Mouse (Mus musculus): ENCODE data around the gene Osbp. TPM values are rescaled to one million over a fixed set of nuclear protein-coding genes. Genes with fewer than 3 reads are reported as not detected.
"Not testable (repeated sequence)": the region's sequence is repeated elsewhere in the genome, so short reads cannot be mapped to it uniquely, and the experiment has no call there.

Gene Osbp
- polyA plus RNA-seq, 1 experiment from 2014 or later, result 4.3 TPM

DNA sequence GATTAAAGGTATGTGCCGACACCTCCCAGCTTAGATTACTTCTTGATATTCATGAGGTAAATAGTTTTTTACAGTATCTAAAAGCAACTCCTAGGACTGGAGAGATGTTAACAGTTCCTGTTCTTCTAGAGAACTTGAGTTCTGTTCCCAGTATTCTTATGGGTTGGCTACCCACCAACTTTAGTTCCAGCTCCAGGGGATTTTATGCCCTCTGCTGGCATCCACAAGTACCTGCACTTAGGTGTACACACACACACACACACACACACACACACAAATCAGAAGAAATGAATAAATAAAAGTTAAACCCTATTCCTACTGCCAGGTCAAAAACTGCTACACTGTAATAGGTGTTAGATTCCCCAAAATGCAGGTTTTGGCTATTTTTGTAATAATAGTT lies 1.5 kb upstream of the Osbp start:
- Histone ChIP-seq H3K4me2 (replicated peaks) (peak overlapping the region; percentile 63), H3K36me3 (no peaks in the 10 kb centered on the region), H3K9ac (replicated peaks) (no peak overlapping the region), H3K9me3 (no peaks in the 10 kb centered on the region), H3K4me1 (peaks cover 26% of the 10 kb centered on the region), H3K27ac (replicated peaks) (peak overlapping the region; percentile 88; the same call in 1 of the 2 replicates), H3K27me3 (no peaks in the 10 kb centered on the region), H3K4me3 (peak overlapping the region; percentile 50)
- 97% methylated on average over 1 of the region's 1 CpGs for WGBS
- ATAC-seq (replicated peaks), result no peak

DNA sequence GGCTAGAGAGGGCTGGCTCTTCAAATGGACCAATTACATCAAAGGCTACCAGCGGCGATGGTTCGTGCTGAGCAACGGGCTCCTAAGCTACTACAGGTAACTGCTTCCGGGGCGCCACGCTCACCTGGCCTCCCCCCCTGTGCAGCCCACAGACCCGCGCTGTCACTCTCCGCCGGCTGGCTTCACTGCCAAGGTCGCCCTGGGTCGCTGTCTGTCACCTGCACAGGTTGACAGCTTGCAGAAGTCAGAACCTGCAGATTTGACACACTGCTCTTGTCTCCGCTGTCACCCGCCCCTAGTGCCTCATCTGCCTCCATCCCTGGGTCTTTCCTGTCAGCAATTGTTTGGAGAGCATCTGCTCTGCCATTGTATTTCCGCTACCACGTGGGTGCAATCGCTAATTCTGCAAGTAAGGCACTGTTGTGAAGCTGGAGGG lies 478 bp downstream of the Osbp start:
- ATAC-seq (replicated peaks), result no peak

DNA sequence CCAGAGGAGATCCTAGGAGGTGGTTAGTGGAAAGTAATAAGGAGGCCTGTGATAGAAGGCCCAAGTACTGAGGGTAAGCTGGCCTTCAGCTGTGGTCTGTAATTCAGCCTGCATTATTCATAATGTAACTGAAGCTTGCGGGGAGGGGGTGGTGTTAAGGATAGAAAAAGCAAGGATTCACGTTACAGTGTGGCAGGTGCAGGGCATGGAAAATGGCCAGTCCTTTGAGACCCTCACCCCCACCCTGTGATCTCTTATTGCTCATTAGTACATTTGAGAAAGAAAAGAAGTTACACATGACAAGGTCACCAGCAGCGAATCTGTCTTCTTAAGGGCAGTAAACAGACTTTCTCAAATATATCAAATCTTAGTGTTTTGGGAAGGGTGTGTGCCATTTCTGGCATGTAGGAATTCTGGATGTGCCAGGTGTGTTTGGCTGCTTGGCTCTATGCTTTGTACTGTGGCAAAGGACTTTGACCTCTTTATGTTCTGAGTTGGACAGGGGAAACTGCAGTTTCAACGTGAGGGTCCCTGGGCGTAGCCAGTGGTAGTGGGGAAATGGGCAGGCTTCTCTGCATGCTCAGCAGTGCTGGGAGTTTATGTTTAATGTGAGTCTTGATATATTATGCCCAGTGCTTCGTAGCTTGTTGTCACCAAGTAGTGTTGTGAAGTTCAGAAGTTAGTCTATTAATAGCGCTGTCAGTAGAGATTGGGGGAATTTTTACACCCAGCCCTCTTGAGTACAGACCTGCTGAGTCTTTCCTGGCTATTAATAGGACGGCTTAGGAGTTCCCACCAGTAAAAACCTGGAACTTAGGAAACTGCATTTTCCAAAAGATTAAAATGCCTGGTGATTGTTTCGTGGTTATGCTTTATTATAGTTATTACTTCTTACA lies 3.7 kb downstream of the Osbp start:
- ATAC-seq (replicated peaks), result no peak

More for the DNA sequence above, 478 bp downstream of the Osbp start:
- Histone ChIP-seq H3K4me2 (replicated peaks) (peak overlapping the region; percentile 80), H3K27ac (replicated peaks) (peak overlapping the region; percentile 87), H3K4me3 (peak overlapping the region; percentile 79), H3K27me3 (no peaks in the 10 kb centered on the region), H3K9ac (replicated peaks) (peak overlapping the region; percentile 71), H3K4me1 (peaks cover 27% of the 10 kb centered on the region), H3K9me3 (no peaks in the 10 kb centered on the region), H3K36me3 (peaks cover 8% of the 10 kb centered on the region)
- WGBS, result under 1% methylated on average over 18 of the region's 18 CpGs

DNA sequence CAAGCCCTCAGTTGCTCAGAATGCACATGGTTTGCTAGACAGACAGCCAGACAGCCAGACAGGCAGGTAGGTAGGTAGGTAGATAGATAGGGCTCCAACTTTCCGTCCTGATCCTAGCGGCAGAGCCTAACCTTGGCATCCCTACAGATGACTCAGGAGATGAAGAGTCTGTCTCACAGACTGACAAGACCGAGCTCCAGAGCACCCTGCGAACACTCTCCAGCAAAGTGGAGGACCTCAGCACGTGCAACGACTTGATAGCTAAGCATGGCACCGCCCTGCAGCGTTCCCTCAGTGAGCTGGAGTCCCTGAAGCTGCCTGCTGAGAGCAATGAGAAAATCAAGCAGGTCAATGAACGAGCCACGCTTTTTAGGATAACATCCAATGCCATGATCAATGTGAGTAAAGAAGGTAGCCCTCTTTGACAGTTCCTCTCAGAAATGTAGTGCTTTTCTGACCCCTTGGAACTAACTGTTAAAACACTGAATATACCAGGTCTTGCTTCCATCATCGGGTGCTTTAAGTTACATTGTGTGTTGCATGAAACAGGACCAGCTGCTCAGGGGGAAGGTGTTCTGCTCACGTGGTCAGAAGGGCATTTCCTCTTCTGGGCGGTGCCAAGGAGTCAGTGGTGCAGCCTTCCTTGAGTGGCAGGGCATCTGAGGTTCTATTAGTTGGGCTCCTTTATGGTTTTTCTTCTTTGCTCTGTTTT lies 7.9 kb downstream of the Osbp start:
- 95% methylated on average over 13 of the region's 13 CpGs for WGBS
- no peak overlapping the region for H3K4me3 ChIP-seq
- H3K9me3 ChIP-seq, result no peaks in the 10 kb centered on the region
- H3K9ac ChIP-seq (replicated peaks), result no peak overlapping the region
- H3K27ac ChIP-seq (replicated peaks), result no peak overlapping the region
- no peak overlapping the region for H3K4me2 ChIP-seq (replicated peaks)
- H3K27me3 ChIP-seq, result no peaks in the 10 kb centered on the region
- no peak for ATAC-seq (replicated peaks)
- H3K4me1 ChIP-seq, result 0 out of 2 replicates have a peak, but pooled peaks cover 6% of the 10 kb centered on the region
- peaks cover 79% of the 10 kb centered on the region for H3K36me3 ChIP-seq

More for the DNA sequence above, 3.7 kb downstream of the Osbp start:
- H3K9ac ChIP-seq (replicated peaks), result no peak overlapping the region
- H3K36me3 ChIP-seq, result peaks cover 40% of the 10 kb centered on the region
- H3K4me3 ChIP-seq, result no peak overlapping the region
- no peaks in the 10 kb centered on the region for H3K27me3 ChIP-seq
- no peak overlapping the region for H3K27ac ChIP-seq (replicated peaks)
- peaks cover 27% of the 10 kb centered on the region for H3K4me1 ChIP-seq
- 89% methylated on average over 9 of the region's 9 CpGs for WGBS
- no peaks in the 10 kb centered on the region for H3K9me3 ChIP-seq
- H3K4me2 ChIP-seq (replicated peaks), result no peak overlapping the region

DNA sequence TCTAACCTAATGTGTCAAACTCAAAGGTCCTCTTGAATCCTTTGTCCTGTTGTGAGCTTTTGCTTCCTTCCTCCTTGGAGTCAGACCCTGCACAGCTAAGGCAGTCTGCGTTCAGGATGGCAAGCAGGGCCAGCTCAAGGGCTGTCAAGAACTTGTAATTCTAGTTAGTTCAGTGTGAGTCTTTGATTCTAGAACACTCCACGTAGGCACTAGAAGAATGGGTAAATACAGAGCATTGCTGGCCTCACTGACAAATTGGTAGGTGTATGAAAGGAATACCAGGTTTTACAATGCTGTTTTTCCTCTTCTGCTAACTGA lies 8.4 kb downstream of the Osbp start:
- no peak for ATAC-seq (replicated peaks)
- Histone ChIP-seq H3K4me1 (0 out of 2 replicates have a peak, but pooled peaks cover 1% of the 10 kb centered on the region), H3K27ac (replicated peaks) (no peak overlapping the region), H3K27me3 (no peaks in the 10 kb centered on the region), H3K9ac (replicated peaks) (no peak overlapping the region), H3K4me2 (replicated peaks) (no peak overlapping the region), H3K36me3 (peaks cover 82% of the 10 kb centered on the region), H3K9me3 (no peaks in the 10 kb centered on the region), H3K4me3 (no peak overlapping the region)
- WGBS, result 91% methylated on average over 2 of the region's 2 CpGs

DNA sequence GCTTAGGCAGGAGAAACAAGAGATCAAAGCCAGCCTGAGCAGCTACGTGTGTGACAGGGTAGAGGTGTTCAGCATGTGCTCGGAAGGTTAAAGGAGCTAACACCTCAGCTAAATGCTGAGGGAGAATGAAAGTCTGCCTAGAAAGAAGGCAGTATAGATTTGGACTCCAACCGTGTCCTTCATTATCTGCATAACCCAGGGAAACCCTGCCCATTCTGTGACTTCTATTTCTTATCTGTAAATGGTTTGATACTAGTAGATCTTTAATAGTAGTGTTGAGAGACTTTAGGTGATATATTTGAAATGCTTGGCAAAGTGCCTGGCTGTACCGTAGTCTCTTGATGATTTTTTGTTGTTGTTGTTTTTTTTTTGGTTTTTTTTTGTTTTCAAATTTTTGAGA lies 9.9 kb downstream of the Osbp start:
- Histone ChIP-seq H3K4me3 (no peak overlapping the region), H3K27me3 (no peaks in the 10 kb centered on the region), H3K4me1 (no peaks in the 10 kb centered on the region), H3K9me3 (no peaks in the 10 kb centered on the region), H3K36me3 (peaks cover 93% of the 10 kb centered on the region), H3K9ac (replicated peaks) (no peak overlapping the region), H3K4me2 (replicated peaks) (no peak overlapping the region), H3K27ac (replicated peaks) (no peak overlapping the region)
- ATAC-seq (replicated peaks), result no peak
- 87% methylated on average over 4 of the region's 4 CpGs for WGBS

DNA sequence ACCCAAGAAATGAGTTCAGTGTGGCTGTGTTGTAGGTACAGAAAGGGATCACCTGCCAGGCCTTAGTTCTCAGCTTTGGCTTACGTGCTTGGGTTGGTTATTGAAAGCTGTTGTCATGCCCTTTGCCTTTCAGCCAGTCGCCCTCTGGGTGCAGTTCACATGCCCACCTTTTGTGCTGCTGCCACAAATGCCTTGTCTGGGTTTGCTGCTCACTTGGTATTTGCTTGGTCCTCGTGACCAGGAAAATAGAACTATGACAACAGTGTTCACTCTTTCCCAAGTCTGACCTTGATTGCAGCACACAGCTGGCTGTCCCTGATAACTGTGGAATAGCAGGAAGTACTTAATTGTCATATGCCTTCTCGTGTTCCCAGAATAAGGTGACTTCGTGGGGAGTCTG lies 11.6 kb downstream of the Osbp start:
- no peaks in the 10 kb centered on the region for H3K9me3 ChIP-seq
- no peaks in the 10 kb centered on the region for H3K4me1 ChIP-seq
- no peak overlapping the region for H3K4me3 ChIP-seq
- no peak overlapping the region for H3K4me2 ChIP-seq (replicated peaks)
- H3K36me3 ChIP-seq, result peaks cover 91% of the 10 kb centered on the region
- H3K27ac ChIP-seq (replicated peaks), result no peak overlapping the region
- no peak for ATAC-seq (replicated peaks)
- 88% methylated on average over 5 of the region's 5 CpGs for WGBS
- H3K9ac ChIP-seq (replicated peaks), result no peak overlapping the region
- no peaks in the 10 kb centered on the region for H3K27me3 ChIP-seq

DNA sequence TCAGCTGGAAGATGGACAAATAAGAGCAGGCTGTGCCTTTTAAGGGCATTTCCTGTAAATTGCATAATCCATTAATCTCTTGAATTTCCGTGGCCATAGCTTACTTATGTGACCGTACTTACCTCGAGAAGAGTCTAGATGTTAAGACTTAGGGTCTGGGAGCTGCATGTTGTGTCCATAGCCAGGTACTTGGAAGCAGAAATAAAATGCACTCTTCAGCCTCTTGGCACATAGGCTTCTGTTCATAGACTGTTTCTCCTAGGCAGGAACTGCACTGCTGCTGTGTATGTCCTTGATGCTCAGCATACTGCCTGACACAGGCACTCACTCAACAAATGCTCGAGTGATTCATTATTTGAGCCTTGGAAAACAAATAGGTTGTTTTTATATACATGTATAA lies 14.7 kb downstream of the Osbp start:
- Histone ChIP-seq H3K27me3 (no peaks in the 10 kb centered on the region), H3K4me2 (replicated peaks) (no peak overlapping the region), H3K4me1 (no peaks in the 10 kb centered on the region), H3K27ac (replicated peaks) (no peak overlapping the region), H3K36me3 (peaks cover 90% of the 10 kb centered on the region), H3K4me3 (no peak overlapping the region), H3K9me3 (no peaks in the 10 kb centered on the region), H3K9ac (replicated peaks) (no peak overlapping the region)
- 91% methylated on average over 4 of the region's 4 CpGs for WGBS
- no peak for ATAC-seq (replicated peaks)

DNA sequence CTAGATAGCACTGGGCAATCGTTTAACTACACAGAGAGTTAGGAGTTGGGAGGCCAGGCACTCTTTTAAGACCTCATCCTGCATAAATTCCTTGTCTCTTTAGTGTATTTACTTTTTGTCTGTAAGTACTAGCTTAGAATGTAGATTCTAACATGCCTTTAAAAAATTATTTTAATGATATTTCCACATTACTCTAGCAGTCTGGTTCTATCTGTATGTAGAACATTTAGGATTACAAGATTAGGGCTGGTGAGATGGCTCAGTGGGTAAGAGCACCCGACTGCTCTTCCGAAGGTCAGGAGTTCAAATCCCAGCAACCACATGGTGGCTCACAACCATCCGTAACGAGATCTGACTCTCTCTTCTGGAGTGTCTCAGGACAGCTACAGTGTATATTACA lies 18.9 kb downstream of the Osbp start:
- H3K36me3 ChIP-seq, result peaks cover 91% of the 10 kb centered on the region
- 81% methylated on average over 5 of the region's 5 CpGs for WGBS
- not testable (repeated sequence) for H3K27me3 ChIP-seq; H3K9ac ChIP-seq (replicated peaks); ATAC-seq (replicated peaks); H3K4me1 ChIP-seq; H3K4me3 ChIP-seq; H3K9me3 ChIP-seq; H3K27ac ChIP-seq (replicated peaks); H3K4me2 ChIP-seq (replicated peaks)

DNA sequence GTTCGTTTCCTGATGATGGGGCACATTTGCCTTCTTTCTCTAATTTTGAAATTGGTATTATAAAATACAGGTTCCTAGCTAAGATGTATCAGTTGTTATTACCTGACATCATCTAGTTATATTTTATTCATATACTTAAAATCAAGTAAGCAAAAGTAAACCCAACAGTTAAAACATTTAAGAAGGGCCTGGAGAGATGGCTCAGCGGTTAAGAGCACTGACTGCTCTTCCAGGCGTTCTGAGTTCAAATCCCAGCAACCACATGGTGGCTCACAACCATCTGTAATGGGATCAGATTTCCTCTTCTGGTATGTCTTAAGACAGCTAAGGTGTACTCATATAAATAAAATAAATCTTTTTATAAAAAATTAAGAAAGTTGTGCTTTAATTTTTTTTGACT lies 22.1 kb downstream of the Osbp start:
- H3K27ac ChIP-seq (replicated peaks), result no peak overlapping the region
- peaks cover 89% of the 10 kb centered on the region for H3K36me3 ChIP-seq
- no peak for ATAC-seq (replicated peaks)
- H3K9me3 ChIP-seq, result no peaks in the 10 kb centered on the region
- no peak overlapping the region for H3K9ac ChIP-seq (replicated peaks)
- no peak overlapping the region for H3K4me3 ChIP-seq
- no peak overlapping the region for H3K4me2 ChIP-seq (replicated peaks)
- no peaks in the 10 kb centered on the region for H3K4me1 ChIP-seq
- WGBS, result 90% methylated on average over 3 of the region's 3 CpGs
- H3K27me3 ChIP-seq, result no peaks in the 10 kb centered on the region

DNA sequence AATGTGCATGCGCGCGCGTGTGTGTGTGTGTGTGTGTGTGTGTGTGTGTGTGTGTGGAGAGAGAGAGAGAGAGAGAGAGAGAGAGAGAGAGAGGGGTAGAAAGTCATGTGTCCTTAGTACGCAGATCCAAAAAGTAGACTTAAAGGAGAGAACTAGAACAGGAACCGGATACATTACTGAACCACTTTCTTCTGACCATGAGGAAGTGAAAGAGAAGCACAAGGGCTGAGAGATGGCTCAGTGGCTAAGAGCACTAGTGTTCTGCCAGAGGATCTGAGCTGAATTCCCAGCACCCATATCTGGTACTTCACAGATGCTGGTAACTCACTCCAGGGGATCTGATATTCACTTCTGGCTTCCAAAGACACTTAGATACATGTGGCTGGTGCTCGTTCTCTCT lies 23.6 kb downstream of the Osbp start:
- peaks cover 86% of the 10 kb centered on the region for H3K36me3 ChIP-seq
- H3K27ac ChIP-seq (replicated peaks), result no peak overlapping the region
- ATAC-seq (replicated peaks), result no peak
- H3K4me2 ChIP-seq (replicated peaks), result no peak overlapping the region
- H3K4me1 ChIP-seq, result no peaks in the 10 kb centered on the region
- H3K4me3 ChIP-seq, result no peak overlapping the region
- H3K9me3 ChIP-seq, result no peaks in the 10 kb centered on the region
- no peak overlapping the region for H3K9ac ChIP-seq (replicated peaks)
- 93% methylated on average over 7 of the region's 7 CpGs for WGBS
- no peaks in the 10 kb centered on the region for H3K27me3 ChIP-seq

DNA sequence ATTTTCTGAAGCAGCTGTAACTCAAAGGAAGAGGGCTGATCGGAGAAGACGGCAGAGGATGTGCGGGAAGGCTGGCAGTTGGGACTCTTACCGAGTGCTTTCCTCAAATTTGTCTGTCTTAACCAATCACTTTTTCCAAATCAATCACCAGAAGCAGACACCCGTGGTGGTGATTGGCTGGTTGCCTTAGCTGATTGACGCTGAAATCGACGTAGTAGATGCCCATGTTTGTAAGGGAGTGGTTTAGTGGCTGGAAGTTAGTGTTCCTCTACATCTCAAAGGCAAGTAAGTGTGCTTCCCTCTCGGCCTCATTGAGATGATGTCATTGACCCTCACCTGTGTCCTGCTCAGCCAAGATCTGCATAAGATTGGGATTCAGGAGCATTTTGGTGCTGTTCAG lies 26.3 kb downstream of the Osbp start:
- no peak overlapping the region for H3K27ac ChIP-seq (replicated peaks)
- peaks cover 76% of the 10 kb centered on the region for H3K36me3 ChIP-seq
- no peak overlapping the region for H3K4me3 ChIP-seq
- no peak for ATAC-seq (replicated peaks)
- H3K9me3 ChIP-seq, result no peaks in the 10 kb centered on the region
- no peak overlapping the region for H3K4me2 ChIP-seq (replicated peaks)
- H3K4me1 ChIP-seq, result no peaks in the 10 kb centered on the region
- WGBS, result 95% methylated on average over 9 of the region's 9 CpGs
- no peaks in the 10 kb centered on the region for H3K27me3 ChIP-seq
- H3K9ac ChIP-seq (replicated peaks), result no peak overlapping the region
